Mouse (Mus musculus): ENCODE data around the gene Kcns1.

The Kcns1 gene

DNA sequence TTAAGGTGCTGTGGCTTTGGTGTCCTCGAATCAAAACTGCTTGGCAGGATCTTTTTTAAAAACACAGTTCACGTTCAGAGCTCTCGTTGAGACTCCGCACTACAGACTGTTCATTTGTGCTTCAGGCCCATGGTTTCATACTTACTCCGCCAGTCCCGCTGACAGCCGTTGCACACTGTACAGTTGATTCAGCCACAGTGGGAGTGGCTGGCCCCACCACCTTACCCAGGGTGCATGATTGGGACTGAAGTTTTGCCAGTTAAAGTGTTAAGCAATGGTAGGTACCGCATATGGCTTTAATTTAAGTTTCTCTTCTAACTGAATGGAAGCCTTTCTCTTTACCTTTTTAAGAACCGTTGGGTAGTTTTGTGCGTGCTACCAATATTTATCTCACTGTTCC, 55.4 kb downstream of the Kcns1 start:
- DNase-seq: no peak

GRCm38 (mm10) chr2:164114051-164114450, 56.9 kb downstream of the Kcns1 start:
- no peak for DNase-seq

Measured in kidney, postnatal 14 days (tissue).